Mouse (Mus musculus): ENCODE data around the gene Gpc3.

DNA sequence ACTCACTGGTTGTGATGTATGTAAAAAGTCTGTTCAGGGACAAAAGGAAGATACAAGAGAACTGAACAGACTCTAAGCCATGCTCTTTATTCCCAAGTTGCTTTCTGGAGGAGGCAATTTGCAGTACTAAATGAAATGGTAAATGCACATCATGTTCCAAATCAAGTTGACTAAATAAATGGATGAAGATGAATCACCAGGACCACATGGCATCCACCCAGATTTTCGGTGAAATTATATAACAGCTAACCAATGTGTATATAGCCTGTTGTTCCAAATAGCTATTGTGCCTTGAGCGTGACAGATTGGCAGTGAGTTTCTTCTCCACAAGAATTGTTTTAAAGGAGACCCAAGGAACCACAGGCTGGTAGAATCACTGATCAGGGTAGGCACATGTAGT, 302.8 kb downstream of the Gpc3 start:
- no peak for TF ChIP-seq USF1 (IDR thresholded peaks at IDR 0.05; ENCODE audit: low read depth, low read length)
- no peak for TF ChIP-seq KAT2A (IDR thresholded peaks at IDR 0.05; ENCODE audit: insufficient replicate concordance, low read length)
- no peak for TF ChIP-seq SIN3A (IDR thresholded peaks at IDR 0.05; ENCODE audit: low read length)
- no peak for TF ChIP-seq CTCF (conservative IDR thresholded peaks at IDR 0.05 in 1 of 2, IDR thresholded peaks at IDR 0.05 in 1 of 2; ENCODE audit: low read depth in 2 of 2, low read length in 2 of 2)
- TF ChIP-seq NRF1 (IDR thresholded peaks at IDR 0.05; ENCODE audit: low read depth, low read length), result no peak

Measured in CH12.LX (cell line).